Mouse (Mus musculus) testis, postnatal 14 days (tissue): ENCODE measurements around the gene A430089I19Rik.
"Not testable (repeated sequence)": the region's sequence is repeated elsewhere in the genome, so short reads cannot be mapped to it uniquely, and the experiment has no call there.

Source experiments
- DNase-seq: peaks from one replicate; pipeline ENCODE4 v3.0.0; 2021; ENCODE audit warnings: low spot score

The A430089I19Rik gene

DNA sequence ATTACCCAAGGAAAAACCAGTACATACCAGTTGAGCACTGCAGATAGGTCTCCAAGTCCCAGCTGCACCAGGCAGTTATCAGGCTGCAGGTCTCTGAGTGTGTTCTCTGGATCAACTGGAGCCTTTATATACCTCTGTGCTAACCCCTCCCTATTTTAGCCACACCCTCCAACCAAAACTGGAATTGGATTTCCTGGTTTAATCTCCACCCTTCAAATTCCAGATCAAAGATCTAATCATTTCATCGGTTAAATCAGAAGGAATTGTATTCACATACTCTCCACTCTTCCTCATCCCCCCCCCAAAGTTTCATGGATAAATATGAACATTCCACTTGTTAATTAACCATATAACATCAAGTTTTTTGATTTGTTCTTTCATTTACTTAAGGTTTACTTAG lies at the start of gene A430089I19Rik:
Gene A430089I19Rik (minus strand): TSS at position 101 of the 400 bp plus-strand sequence.
- not testable (repeated sequence) for DNase-seq

GRCm38 (mm10) chr5:94339449-94339848 lies 32.9 kb upstream of the A430089I19Rik start, which contains the start of gene AA792892:
Gene AA792892 (plus strand): TSS chr5:94339749.
- not testable (repeated sequence) for DNase-seq

DNA sequence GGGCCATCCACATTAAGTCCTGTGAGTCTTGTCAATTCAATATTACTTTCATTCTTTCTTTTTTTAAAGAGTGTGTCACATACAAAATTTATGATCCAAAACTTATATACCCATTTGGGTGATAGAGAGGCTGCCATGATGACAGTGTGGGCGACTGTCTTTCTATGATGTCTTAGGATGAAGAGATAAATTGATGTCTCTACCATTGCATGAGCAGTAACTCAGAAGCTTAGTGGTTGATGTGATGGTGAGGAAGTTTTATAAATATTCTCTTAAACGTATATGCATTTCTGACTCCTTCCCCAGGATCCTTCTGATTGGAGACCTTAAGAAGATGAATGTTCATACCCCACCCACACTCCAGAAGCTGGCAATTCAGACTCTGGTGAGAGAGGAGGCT lies 7.5 kb upstream of the A430089I19Rik start, which contains the start of gene Gm6502:
Gene Gm6502 (plus strand): TSS at position 301 of the 400 bp plus-strand sequence.
- DNase-seq = not testable (repeated sequence)
